Mouse (Mus musculus) spleen, adult 2 months (tissue): ENCODE data around the gene Scd3.

Experiments used
- CTCF ChIP-seq: fragments of 200-500 bp; IDR thresholded peaks from 2 replicates; pipeline ENCODE4 v1.5.1; 2011; ENCODE audit warnings: mild to moderate bottlenecking, inconsistent platforms; ENCODE audit not compliant: insufficient read depth, insufficient read length, insufficient replicate concordance; ENCODE audit errors: extremely low read depth
- POLR2A ChIP-seq: fragments of 200-500 bp; IDR thresholded peaks from 2 replicates; pipeline ENCODE4 v1.6.1; 2011; ENCODE audit warnings: low read depth, low read length, inconsistent platforms

DNA sequence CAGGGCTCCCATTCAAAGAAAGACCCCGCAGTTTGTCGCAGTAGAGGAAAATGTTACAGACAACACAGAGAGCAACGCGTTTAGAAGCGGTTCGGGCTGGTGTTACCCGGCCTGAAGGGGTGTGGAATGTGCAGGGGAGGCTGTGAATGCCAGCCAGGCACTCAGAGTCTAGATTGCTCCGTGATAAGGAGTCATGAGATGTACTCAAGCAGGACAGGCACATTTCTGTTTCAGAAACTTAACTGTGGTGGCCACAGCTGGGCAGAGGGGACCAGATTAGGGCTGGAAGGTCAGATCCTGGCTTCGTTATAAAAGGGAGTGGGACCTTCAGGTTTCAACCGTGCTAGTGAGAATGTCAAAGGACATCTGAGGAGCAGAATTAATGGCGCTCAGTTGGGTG, 81.7 kb downstream of the Scd3 start:
- TF ChIP-seq CTCF (no peak), POLR2A (no peak)
